Mouse (Mus musculus) brain, embryonic 14.5 days (tissue): ENCODE results near the gene Rab4b. TPM values are rescaled to one million over a fixed set of nuclear protein-coding genes. Genes with fewer than 3 reads are reported as not detected.

ENCODE experiments used
- DNase-seq: peaks from one replicate; pipeline ENCODE4 v3.0.0-alpha.2; 2011; ENCODE audit warnings: low read depth
- CTCF ChIP-seq: fragments of 200-500 bp; IDR thresholded peaks from 2 replicates; pipeline ENCODE4 v1.5.1; 2012; ENCODE audit warnings: inconsistent platforms, mild to moderate bottlenecking, moderate library complexity, borderline replicate concordance; ENCODE audit not compliant: insufficient read depth, insufficient read length; ENCODE audit errors: extremely low read depth
- POLR2A ChIP-seq: fragments of 200-500 bp; IDR thresholded peaks from 2 replicates; pipeline ENCODE4 v1.6.1; 2012; ENCODE audit warnings: mild to moderate bottlenecking, inconsistent platforms, borderline replicate concordance; ENCODE audit not compliant: poor library complexity, insufficient read depth, insufficient read length, severe bottlenecking; ENCODE audit errors: extremely low read depth
- polyA plus RNA-seq: library from polyadenylated mRNA; depleted of rRNA; stranded (reverse); fragments of >200 nt; gene quantifications from 2 replicates; pipeline ENCODE4 v1.2.3, GENCODE M21; 2012

The Rab4b gene
- polyA plus RNA-seq, 1 experiment, result 81.4 TPM

- DNase-seq, result no peak
- TF ChIP-seq POLR2A (no peak), CTCF (no peak)
These were observed 2.4 kb upstream of the Rab4b start, which contains the start of the genes Gm21983 and Mia for GRCm38 (mm10) chr7:27180837-27181695. Gene Gm21983, minus strand, starts transcription at chr7:27181086. Gene Mia, minus strand, starts transcription at chr7:27181157.

DNA sequence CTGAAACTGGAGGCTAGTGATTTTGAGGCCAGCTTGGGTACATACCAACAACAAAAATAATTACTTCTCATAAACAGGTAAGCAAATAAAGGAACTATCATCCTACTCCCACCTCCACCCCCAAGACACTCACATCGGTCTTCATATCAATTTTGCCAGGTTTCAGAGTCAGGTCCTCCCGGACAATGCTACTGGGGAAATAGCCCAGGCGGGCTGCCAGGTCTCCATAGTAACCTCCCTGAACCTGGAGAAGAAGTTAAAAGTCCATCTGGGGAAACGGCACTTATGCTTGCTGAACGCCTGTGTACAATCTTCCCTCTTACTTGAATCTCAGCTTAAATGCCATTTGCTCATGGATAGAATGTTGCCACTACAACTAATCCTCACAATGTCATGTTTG is 1.3 kb upstream of the Rab4b start:
- TF ChIP-seq POLR2A, result no peak
- TF ChIP-seq CTCF, result no peak
- DNase-seq, result peak; percentile 55

- no peak for DNase-seq
- TF ChIP-seq POLR2A, result no peak
- TF ChIP-seq CTCF, result no peak
These were observed 672 bp upstream of the Rab4b start for GRCm38 (mm10) chr7:27179217-27179918.

- no peak for TF ChIP-seq CTCF
- TF ChIP-seq POLR2A, result no peak
- no peak for DNase-seq
These were observed 763 bp downstream of the Rab4b start for GRCm38 (mm10) chr7:27177942-27178323.

GRCm38 (mm10) chr7:27174896-27175295 is 3.8 kb downstream of the Rab4b start:
- no peak for DNase-seq
- no peak for TF ChIP-seq CTCF
- TF ChIP-seq POLR2A, result no peak

DNA sequence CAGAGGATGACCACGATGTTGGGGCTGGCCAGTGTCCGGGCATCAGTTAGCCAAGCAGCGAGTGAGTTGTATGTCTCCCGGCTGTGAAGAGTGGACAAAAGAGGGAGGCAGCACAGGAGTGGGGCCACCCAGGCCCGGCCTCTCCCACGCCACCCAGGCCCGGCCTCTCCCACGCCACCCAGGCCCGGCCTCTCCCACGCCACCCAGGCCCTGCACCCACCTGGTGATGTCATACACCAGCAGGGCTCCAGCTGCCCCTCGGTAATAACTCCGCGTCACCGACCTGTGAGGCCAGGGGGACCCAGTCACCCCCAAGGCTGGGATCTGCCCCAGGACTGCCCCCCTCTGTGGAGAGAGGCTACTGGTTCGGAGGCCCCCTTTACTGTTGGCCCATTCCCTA is 4.2 kb downstream of the Rab4b start:
- DNase-seq, result no peak
- TF ChIP-seq CTCF, result no peak
- TF ChIP-seq POLR2A, result no peak

DNA sequence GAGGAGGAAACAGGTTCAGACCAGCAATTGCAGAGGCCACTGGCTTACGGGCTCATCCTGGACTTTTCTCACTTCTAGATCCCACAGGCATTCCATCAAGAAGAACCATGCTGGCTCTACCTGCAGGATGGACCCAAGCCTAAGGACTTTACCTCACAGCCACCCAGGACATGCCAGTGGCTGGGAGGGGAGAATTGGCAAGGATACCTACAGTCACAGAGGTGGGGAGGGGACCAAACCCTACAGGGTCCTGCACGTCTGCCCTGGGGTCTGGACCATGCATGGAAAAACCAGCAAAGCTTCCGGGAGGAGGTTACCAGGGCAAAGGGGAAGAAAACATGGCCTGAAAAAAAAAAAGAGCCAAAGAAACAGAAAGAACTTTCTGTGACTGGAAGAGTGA is 7.7 kb downstream of the Rab4b start:
- TF ChIP-seq CTCF (no peak), POLR2A (no peak)
- no peak for DNase-seq

GRCm38 (mm10) chr7:27168371-27168770 is 10.3 kb downstream of the Rab4b start:
- DNase-seq, result no peak
- TF ChIP-seq POLR2A, result no peak
- TF ChIP-seq CTCF, result no peak

- no peak for DNase-seq
- TF ChIP-seq POLR2A (no peak), CTCF (no peak)
These were observed 11.1 kb downstream of the Rab4b start for GRCm38 (mm10) chr7:27167475-27168094.

DNA sequence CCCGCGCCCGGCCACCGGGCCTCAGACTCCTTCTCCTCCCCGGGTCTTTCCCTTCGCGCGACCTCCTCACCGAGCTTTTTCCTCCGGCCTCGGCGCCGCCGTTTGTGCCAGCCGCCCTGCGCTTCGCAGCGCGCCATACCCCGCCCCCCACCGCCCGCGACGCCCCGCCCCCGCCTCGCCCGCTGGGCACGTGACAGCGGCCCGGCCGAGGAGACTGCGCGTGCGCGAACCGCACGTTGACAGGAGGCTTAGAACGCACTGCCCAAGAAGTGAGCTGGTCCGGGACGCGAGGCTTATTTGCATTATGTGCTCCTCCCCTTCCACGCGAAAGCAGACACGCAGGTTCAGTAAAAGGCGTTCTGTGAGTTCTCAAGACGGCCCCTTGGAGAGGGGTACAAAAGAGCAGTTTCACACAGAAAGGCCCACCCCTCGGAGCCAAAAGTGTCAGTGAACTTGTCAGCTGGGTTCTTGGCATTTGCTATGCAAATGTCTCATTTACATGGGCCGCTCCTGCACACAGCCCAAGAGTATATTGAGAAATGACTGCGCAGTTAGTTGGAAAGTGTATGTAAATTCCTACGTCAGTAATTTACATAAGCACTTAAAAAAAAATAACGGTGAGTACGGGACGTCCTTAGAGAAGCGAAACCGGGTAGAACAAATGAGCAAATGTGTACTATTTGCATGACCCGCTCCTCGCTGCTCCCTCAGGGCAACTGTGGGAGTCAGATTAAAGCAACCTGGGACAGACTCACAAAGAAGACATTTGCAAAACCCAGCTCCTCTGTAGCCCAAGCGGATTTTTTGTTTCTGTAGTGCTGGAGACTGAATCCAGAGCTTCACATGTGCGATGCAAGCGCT is 11.9 kb downstream of the Rab4b start, which contains the start of gene Egln2:
Egln2 (minus strand) TSS at position 189 of the 861 bp plus-strand sequence.
- DNase-seq, result peak; percentile 97
- no peak; the same call in 1 of the 2 replicates for TF ChIP-seq POLR2A
- no peak for TF ChIP-seq CTCF

DNA sequence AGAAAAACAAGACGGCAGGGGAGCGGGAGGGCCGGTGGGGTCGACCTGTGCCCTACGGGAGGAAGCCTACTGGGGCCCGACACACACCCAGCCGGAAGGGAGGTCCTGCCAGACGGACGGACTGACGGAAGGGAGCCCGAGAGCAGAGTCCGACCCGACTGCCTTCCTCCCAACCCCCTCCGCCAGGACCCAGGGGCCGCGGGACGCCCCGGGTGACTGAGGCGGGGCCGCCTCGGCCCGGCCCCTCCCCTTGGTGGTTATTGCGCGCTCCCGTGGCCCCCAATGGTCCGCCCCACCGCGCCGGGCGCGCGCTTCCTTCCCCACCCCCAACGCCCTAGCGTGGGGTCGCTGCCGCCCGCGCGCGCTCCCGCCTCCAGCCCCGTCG is 12.5 kb downstream of the Rab4b start:
- peak; percentile 87 for DNase-seq
- TF ChIP-seq POLR2A (no peak; the same call in 1 of the 2 replicates), CTCF (no peak)

DNA sequence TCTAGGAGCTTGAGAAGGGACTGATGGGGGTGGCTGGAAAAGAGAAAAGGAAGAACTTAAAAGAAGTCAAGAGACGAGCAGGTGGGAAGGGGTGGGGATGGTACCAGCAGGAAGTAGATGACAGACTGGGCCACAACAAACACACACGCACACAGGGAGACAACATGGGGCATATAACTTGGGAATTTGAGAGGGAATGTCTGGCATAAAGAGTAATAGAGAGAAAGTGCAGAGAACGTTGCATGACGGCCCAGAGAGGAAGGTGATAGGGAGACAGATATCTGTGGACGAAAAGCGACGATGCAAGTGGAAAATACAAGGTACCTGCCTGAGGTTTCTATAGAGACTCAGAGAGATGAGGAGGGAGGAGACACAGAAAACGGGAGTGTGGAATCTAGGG is 13.0 kb downstream of the Rab4b start:
- no peak for DNase-seq
- TF ChIP-seq POLR2A (no peak), CTCF (no peak)
